Mouse (Mus musculus) cerebellum, adult 2 months (tissue): Measurements from ENCODE around the gene Eomes. TPM values are rescaled to one million over a fixed set of nuclear protein-coding genes. Genes with fewer than 3 reads are reported as not detected.

ENCODE experiments used
- DNase-seq, 2 experiments: peaks; one replicate each; pipeline ENCODE4 v3.0.0; 2021
- H3K27ac ChIP-seq: fragments of 200-500 bp; 2 replicates; pipeline ENCODE4 v1.5.1; 2012; ENCODE audit warnings: low read length, control low read depth, inconsistent platforms; ENCODE audit not compliant: insufficient read depth
- H3K27me3 ChIP-seq: fragments of 200-500 bp; 2 replicates; pipeline ENCODE4 v1.6.1; 2012; ENCODE audit warnings: inconsistent platforms, mild to moderate bottlenecking, low read length, moderate library complexity; ENCODE audit not compliant: control insufficient read depth, insufficient read depth
- H3K4me1 ChIP-seq: fragments of 200-500 bp; 2 replicates; pipeline ENCODE4 v1.6.1; 2011; ENCODE audit warnings: low read length; ENCODE audit not compliant: control insufficient read depth, insufficient read depth
- H3K4me3 ChIP-seq: fragments of 200-500 bp; replicated peaks from 2 replicates; pipeline ENCODE3; 2011; ENCODE audit warnings: mild to moderate bottlenecking, low read depth, low read length, control low read depth; ENCODE audit not compliant: insufficient read depth
- CTCF ChIP-seq: fragments of 200-500 bp; IDR thresholded peaks from 2 replicates; pipeline ENCODE4 v1.5.1; 2011; ENCODE audit warnings: low read depth, mild to moderate bottlenecking, control low read depth, low read length, moderate library complexity, borderline replicate concordance; ENCODE audit not compliant: insufficient read depth
- POLR2A ChIP-seq: fragments of 200-500 bp; IDR thresholded peaks from 2 replicates; pipeline ENCODE4 v1.6.1; 2011; ENCODE audit warnings: low read length, control low read depth, borderline replicate concordance; ENCODE audit not compliant: insufficient read depth
- WGBS: fragments of 180-500 bp; shearing (Covaris S2); methylation state at CpG from one replicate; pipeline ENCODE4 v1.1.7; 2018; 5-methylcytosine and 5-hydroxymethylcytosine counted together
- polyA plus RNA-seq: library from polyadenylated mRNA; depleted of rRNA; stranded (reverse); fragments of >200 nt; gene quantifications from 2 replicates; pipeline ENCODE4 v1.2.3, GENCODE M21; 2012; rRNA removed

Gene Eomes
- polyA plus RNA-seq, 1 experiment: 6.0 TPM

DNA sequence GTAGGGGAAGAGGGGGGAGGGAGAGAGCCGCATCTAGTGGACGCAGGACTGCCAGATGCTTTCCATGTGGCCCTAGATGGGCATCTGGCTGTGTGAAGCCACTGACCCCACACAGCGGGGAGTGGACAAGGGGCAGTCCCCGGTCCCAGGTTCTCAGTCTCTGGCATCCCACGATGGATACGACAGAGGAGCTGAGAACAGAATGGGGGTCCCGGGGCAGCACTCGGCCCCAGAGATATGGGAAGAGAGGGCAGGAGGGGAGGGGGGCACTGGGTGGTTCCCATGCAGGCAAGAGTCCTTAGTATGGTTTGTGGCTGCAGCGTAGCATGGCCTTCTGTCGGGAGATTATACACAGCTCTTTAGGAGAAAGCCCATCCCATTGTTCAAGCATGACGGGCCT is 45.7 kb downstream of the Eomes start:
- no peak for DNase-seq
- Histone ChIP-seq H3K27me3 (no peaks in the 10 kb centered on the region), H3K27ac (no peak overlapping the region), H3K4me1 (peaks cover 4% of the 10 kb centered on the region; the same call in 1 of the 2 replicates), H3K4me3 (no peak overlapping the region)
- WGBS: 76% methylated on average over 11 of the region's 11 CpGs
- no peak for TF ChIP-seq CTCF
- no peak for TF ChIP-seq POLR2A

DNA sequence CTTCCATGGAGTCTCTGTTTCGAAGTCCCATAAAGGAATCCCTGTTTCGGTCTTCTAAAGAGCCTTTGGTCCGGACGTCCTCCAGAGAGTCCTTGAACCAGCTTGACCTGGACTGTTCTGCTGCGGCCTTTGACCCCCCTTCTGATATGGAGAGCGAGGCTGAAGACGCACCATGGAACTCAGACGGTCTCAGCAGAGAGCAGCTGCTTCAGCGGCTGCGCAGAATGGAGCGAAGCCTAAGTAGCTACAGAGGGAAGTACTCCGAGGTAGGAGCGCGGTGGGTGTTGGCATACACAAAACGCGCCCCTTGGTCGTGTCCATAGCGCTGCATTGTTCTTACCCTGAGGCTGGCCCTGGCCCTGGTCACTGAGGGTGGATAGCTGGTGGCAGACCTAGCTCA is 49.0 kb downstream of the Eomes start:
- DNase-seq: no peak
- H3K27ac ChIP-seq: no peak overlapping the region
- WGBS: 85% methylated on average over 18 of the region's 18 CpGs
- no peaks in the 10 kb centered on the region for H3K4me1 ChIP-seq
- TF ChIP-seq POLR2A: no peak
- no peak for TF ChIP-seq CTCF
- no peak overlapping the region for H3K4me3 ChIP-seq
- no peaks in the 10 kb centered on the region for H3K27me3 ChIP-seq

DNA sequence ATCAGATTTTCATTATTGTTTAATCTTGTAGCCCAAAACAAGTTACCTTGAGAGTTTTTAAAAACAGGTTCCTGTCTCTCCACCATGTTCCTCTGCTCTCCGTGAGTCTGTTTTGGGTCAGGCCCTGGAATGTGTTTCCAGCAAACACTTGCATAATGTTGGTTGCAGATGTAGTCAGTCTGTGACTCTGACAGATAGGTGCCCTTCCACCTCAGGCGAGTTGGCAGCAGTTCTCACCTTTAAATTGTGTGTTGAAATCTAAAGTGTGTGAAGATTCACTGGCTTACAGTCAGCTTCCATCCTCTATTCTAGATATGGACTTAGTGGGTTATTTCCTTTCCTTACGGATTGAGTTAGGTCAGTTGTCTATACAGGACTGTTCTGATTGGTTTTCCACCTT is 51.8 kb downstream of the Eomes start:
- no peak for TF ChIP-seq POLR2A
- Histone ChIP-seq H3K27me3 (no peaks in the 10 kb centered on the region), H3K27ac (no peak overlapping the region), H3K4me1 (no peaks in the 10 kb centered on the region), H3K4me3 (no peak overlapping the region)
- 93% methylated on average over 3 of the region's 3 CpGs for WGBS
- no peak for DNase-seq

DNA sequence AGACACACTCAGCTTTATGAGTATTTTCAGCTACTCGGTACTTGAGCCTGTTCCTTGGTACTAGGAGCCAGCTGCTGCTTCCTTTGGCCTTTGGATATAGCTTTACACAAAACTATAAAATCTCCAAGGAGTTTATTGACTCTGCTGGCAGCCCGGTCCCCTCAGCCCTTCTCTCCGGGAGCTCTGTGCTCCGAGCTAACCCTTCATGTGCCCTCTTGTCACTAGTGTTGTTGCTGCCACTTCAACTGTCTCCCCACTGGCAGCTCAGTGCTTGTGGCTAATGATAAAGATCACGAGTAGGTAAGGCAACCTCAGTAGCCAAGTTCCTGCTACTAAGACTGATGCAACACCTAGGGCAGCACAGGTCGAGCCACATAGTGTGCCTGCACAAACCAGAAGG is 52.7 kb downstream of the Eomes start:
- WGBS: 86% methylated on average over 6 of the region's 6 CpGs
- no peak for TF ChIP-seq CTCF
- TF ChIP-seq POLR2A: no peak
- DNase-seq: no peak

DNA sequence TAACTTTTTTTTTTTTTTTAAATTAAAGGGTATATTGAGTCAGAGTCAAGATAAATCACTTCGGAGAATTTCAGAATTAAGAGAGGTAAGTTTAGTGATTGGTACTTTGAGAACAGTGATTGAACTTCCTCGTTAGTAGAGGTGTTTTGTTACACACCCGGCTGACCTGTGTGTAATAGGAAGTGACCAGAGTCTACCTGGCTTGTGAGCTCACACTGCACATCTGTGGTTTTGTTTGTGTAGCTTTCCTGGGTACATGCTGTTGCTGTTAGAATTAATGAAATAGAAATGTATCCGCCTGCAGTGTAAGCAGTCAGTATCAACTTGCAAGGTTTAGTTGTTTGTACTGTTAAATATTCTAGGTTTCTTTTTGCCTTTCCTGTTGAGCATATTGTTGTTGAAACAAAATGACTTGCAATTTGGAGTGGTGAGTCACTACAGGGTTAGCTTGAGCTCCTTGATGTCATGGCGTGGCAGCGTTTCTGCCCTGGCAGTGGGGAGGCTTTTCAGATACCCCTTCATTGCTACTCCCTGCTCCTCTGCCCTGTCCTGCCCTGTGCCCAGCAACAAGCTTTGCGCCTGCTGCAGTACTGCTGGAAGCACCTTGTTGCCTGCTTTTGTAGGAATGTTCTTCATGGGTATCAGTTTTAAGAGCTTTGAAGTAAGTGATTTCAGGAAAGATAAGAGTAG is 54.6 kb downstream of the Eomes start:
- Histone ChIP-seq H3K4me1 (no peaks in the 10 kb centered on the region), H3K4me3 (no peak overlapping the region), H3K27me3 (no peaks in the 10 kb centered on the region), H3K27ac (no peak overlapping the region)
- 93% methylated on average over 7 of the region's 7 CpGs for WGBS
- TF ChIP-seq POLR2A: no peak
- TF ChIP-seq CTCF: no peak
- DNase-seq: no peak

More for the DNA sequence above, 52.7 kb downstream of the Eomes start:
- Histone ChIP-seq H3K27ac (no peak overlapping the region), H3K4me3 (no peak overlapping the region), H3K4me1 (no peaks in the 10 kb centered on the region), H3K27me3 (no peaks in the 10 kb centered on the region)

Other genes starting within 250 kb of the Eomes start
- gene Golga4, start 28.1 kb downstream of the Eomes start, polyA plus RNA-seq: 61.5 and 65.7 TPM in 2 replicates
- gene Itga9, start 128.5 kb downstream of the Eomes start, polyA plus RNA-seq: 1.6 and 2.2 TPM in 2 replicates